Comparison of ENCODE assay signal across 11 mouse cellular contexts in genomic region chr9:56554096-56554495, GRCm38 (mm10).
DNase-seq lines count a peak whose midpoint lies in the region; ATAC-seq and TF ChIP-seq lines count a peak whose summit lies in the region.
"Had no signal": no experiment of that assay in that cellular context is flagged by ENCODE, and none has a peak within 500 bp of the region (broad histone marks: within the 10 kb centered on the region; RNA-seq: fewer than 3 reads in every experiment).

No protein-coding gene starts in this region.

- H3K4me3 ChIP-seq in heart, embryonic 10.5 days, result no peak overlapping the region
- no peak overlapping the region for H3K4me3 ChIP-seq in limb, embryonic 11.5 days (ENCODE audit: low read depth, low read length)
- H3K4me3 ChIP-seq in forebrain, embryonic 10.5 days, result no peak overlapping the region

- no peak for DNase-seq in heart, embryonic 10.5 days (ENCODE audit: low spot score)
- no peak for DNase-seq in heart, adult 9 months (ENCODE audit: low spot score in 2 of 2)
- DNase-seq in brain, embryonic 14.5 days (ENCODE audit: low read depth), result peak; percentile 46
- DNase-seq in cerebellum, postnatal 36 days, result peak; percentile 26 to 35
- peak; percentile 45 for DNase-seq in limb, embryonic 11.5 days (ENCODE audit: low spot score)
- DNase-seq in frontal cortex, postnatal 14 days (ENCODE audit: low spot score in 2 of 2), result no peak
- no peak for DNase-seq in urinary bladder, postnatal 10 days (ENCODE audit: low spot score)
- no peak for DNase-seq in forebrain, embryonic 10.5 days (ENCODE audit: extremely low spot score, low spot score)
- DNase-seq: spleen, adult 18-20 months; thymus, adult 2 months had no signal

- TF ChIP-seq POLR2A in brain, embryonic 14.5 days (IDR thresholded peaks at IDR 0.05; ENCODE audit: borderline replicate concordance, extremely low read depth, insufficient read depth, insufficient read length, poor library complexity, severe bottlenecking), result no peak

- 52% methylated on average over 6 of the region's 6 CpGs for WGBS in heart, embryonic 10.5 days
- 20% methylated on average over 6 of the region's 6 CpGs for WGBS in limb, embryonic 11.5 days
- WGBS in forebrain, embryonic 10.5 days, result 71% methylated on average over 6 of the region's 6 CpGs

- peaks cover 11% of the 10 kb centered on the region for H3K27me3 ChIP-seq in heart, embryonic 10.5 days (ENCODE audit: insufficient read depth, poor library complexity, severe bottlenecking)
- H3K27me3 ChIP-seq in limb, embryonic 11.5 days (ENCODE audit: control insufficient read depth, insufficient read depth, low read length), result no peaks in the 10 kb centered on the region
- H3K27me3 ChIP-seq in forebrain, embryonic 10.5 days (ENCODE audit: poor library complexity, severe bottlenecking), result peaks cover 80% of the 10 kb centered on the region

- H3K9me3 ChIP-seq in heart, embryonic 10.5 days, result no peaks in the 10 kb centered on the region
- no peaks in the 10 kb centered on the region for H3K9me3 ChIP-seq in limb, embryonic 11.5 days (ENCODE audit: control insufficient read depth, low read length)
- no peaks in the 10 kb centered on the region for H3K9me3 ChIP-seq in forebrain, embryonic 10.5 days

- H3K36me3 ChIP-seq in heart, embryonic 10.5 days, result no peaks in the 10 kb centered on the region
- no peaks in the 10 kb centered on the region for H3K36me3 ChIP-seq in limb, embryonic 11.5 days (ENCODE audit: control insufficient read depth, insufficient read depth, low read length)
- H3K36me3 ChIP-seq in forebrain, embryonic 10.5 days (replicated peaks), result no peaks in the 10 kb centered on the region

- no peak for ATAC-seq in limb, embryonic 11.5 days (ENCODE audit: insufficient number of reproducible peaks, low FRiP score, low TSS enrichment, low read depth)
- ATAC-seq: intestine, postnatal 0 days had no signal

- TF ChIP-seq CTCF in brain, embryonic 14.5 days (IDR thresholded peaks at IDR 0.05; ENCODE audit: borderline replicate concordance, extremely low read depth, insufficient read depth, insufficient read length), result no peak

- H3K27ac ChIP-seq in heart, embryonic 10.5 days, result peak overlapping the region; percentile 64
- H3K27ac ChIP-seq in limb, embryonic 11.5 days (replicated peaks; ENCODE audit: low read depth, low read length), result no peak overlapping the region
- H3K27ac ChIP-seq in forebrain, embryonic 10.5 days, result no peak overlapping the region

- no peak overlapping the region for H3K9ac ChIP-seq in limb, embryonic 11.5 days (ENCODE audit: low read length)

- H3K4me1 ChIP-seq in heart, embryonic 10.5 days, result peaks cover 58% of the 10 kb centered on the region
- H3K4me1 ChIP-seq in limb, embryonic 11.5 days (ENCODE audit: control insufficient read depth, insufficient read depth, low read length), result peaks cover 29% of the 10 kb centered on the region
- H3K4me1 ChIP-seq in forebrain, embryonic 10.5 days, result peaks cover 58% of the 10 kb centered on the region

- H3K4me2 ChIP-seq in limb, embryonic 11.5 days (ENCODE audit: low read depth, severe bottlenecking), result no peak overlapping the region

Comparison
In these comparisons a context has a peak if more than half of its experiments do, and no peak if none do; other contexts are left out.
1. DNase-seq: peak in brain, embryonic 14.5 days (single experiment), cerebellum, postnatal 36 days (2 of 2) and limb, embryonic 11.5 days (single experiment); none in heart, embryonic 10.5 days (single experiment), heart, adult 9 months (0 of 2), frontal cortex, postnatal 14 days (0 of 2), urinary bladder, postnatal 10 days (single experiment) and forebrain, embryonic 10.5 days (single experiment).